Mouse (Mus musculus) neural tube, embryonic 14.5 days (tissue): ENCODE measurements at regions not wholly inside any gene's neighbourhood (a gene's known extent, or its start where the extent isn't known, plus 50 kb on each side); places are given as distances from the start of the nearest gene placed in this dataset.
"Not testable (repeated sequence)": the region's sequence is repeated elsewhere in the genome, so short reads cannot be mapped to it uniquely, and the experiment has no call there.

ENCODE experiments used
- ATAC-seq: fragments of 200-750 bp; cut with Nextera tagmentation; 2 replicates; pipeline ENCODE4 v1.8.0; 2017; ENCODE audit warnings: low read depth, mild to moderate bottlenecking, moderate TSS enrichment, moderate library complexity
- H3K27ac ChIP-seq: fragments of 300-500 bp; sonication (generic); 2 replicates; pipeline ENCODE4 v1.5.1; 2014; ENCODE audit warnings: low read depth, mild to moderate bottlenecking, control low read depth, low read length, moderate library complexity, mixed read lengths
- H3K27me3 ChIP-seq: fragments of 300-500 bp; sonication (generic); 2 replicates; pipeline ENCODE4 v1.6.1; 2014; ENCODE audit warnings: low read length; ENCODE audit not compliant: control insufficient read depth, insufficient read depth
- H3K36me3 ChIP-seq: fragments of 300-500 bp; sonication (generic); 2 replicates; pipeline ENCODE4 v1.6.1; 2014; ENCODE audit warnings: low read length, mixed read lengths; ENCODE audit not compliant: control insufficient read depth, insufficient read depth
- H3K4me1 ChIP-seq: fragments of 300-500 bp; sonication (generic); 2 replicates; pipeline ENCODE4 v1.6.1; 2014; ENCODE audit warnings: low read length; ENCODE audit not compliant: control insufficient read depth, insufficient read depth
- H3K4me2 ChIP-seq: fragments of 300-500 bp; sonication (generic); 2 replicates; pipeline ENCODE4 v1.6.1; 2014; ENCODE audit warnings: mild to moderate bottlenecking, low read depth, low read length, control low read depth
- H3K4me3 ChIP-seq: fragments of 300-500 bp; sonication (generic); 2 replicates; pipeline ENCODE4 v1.5.1; 2014; ENCODE audit warnings: low read depth, low read length, control low read depth, mixed read lengths
- H3K9ac ChIP-seq: fragments of 300-500 bp; sonication (generic); replicated peaks from 2 replicates; pipeline ENCODE4 v1.6.1; 2014; ENCODE audit warnings: low read depth, mild to moderate bottlenecking, control low read depth, low read length, mixed read lengths
- H3K9me3 ChIP-seq: fragments of 300-500 bp; sonication (generic); 2 replicates; pipeline ENCODE4 v1.6.1; 2016; ENCODE audit warnings: low read length; ENCODE audit not compliant: control insufficient read depth
- WGBS: fragments of 180-500 bp; shearing (Covaris S2); extraction: QIAGEN DNeasy Blood & Tissue Kit; methylation state at CpG from one replicate; pipeline ENCODE4 v1.1.7; 2014; 5-methylcytosine and 5-hydroxymethylcytosine counted together

DNA sequence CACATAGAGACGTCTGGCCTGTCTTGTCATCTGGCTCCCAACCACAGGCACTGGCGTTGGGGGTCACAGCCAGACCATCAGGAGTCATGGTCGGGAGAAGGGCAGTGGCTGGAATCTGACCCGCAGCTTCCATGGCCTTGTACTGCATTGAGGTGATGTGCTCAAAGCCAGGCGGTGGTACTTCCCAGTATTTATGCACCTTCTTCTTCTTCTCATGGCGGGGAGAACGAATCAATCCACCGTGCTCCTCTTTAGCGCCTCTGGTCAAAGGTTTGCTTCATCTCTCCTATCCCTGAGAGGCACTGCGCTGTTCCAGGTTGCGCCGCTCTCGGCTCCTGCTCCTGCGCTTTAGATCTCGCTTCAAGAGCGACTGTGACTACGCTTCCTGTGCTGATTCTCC, 374.8 kb downstream of the Pcdh18 start:
- no peak overlapping the region for H3K9ac ChIP-seq
- 95% methylated on average over 17 of the region's 17 CpGs for WGBS
- no peak overlapping the region for H3K4me3 ChIP-seq
- H3K9me3 ChIP-seq: no peaks in the 10 kb centered on the region
- H3K4me2 ChIP-seq: no peak overlapping the region
- ATAC-seq: no peak
- no peaks in the 10 kb centered on the region for H3K36me3 ChIP-seq
- no peak overlapping the region for H3K27ac ChIP-seq
- H3K4me1 ChIP-seq: no peaks in the 10 kb centered on the region
- H3K27me3 ChIP-seq: no peaks in the 10 kb centered on the region

DNA sequence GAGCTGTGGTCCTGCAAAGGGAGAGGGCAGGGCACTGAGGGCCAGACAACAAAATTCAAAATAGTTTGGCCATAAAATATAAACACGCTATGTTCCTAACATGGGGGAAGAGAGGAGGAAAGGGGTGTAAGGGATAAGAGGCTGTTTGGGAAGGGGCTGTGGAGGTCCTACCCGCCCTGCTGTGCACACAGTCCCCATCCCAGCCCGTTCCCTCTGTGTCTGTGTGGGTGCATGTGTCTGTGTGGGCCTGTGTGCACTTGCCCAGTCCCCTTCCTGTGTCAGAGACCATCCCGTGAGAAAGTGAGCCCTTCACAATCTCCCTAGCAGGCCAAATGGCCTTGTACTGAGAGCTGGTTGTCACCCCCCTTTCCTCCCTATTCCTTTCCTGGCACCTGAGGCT, 379.6 kb downstream of the Pcdh18 start:
- not testable (repeated sequence) for H3K4me2 ChIP-seq, H3K27ac ChIP-seq, H3K4me1 ChIP-seq, H3K9me3 ChIP-seq, H3K27me3 ChIP-seq, H3K4me3 ChIP-seq, H3K9ac ChIP-seq, H3K36me3 ChIP-seq
- WGBS: 96% methylated on average over 2 of the region's 4 CpGs
- ATAC-seq: peak; percentile 65; the same call in 1 of the 2 replicates
